Mouse (Mus musculus): ENCODE measurements around the gene Hcn2.

- TF ChIP-seq CTCF (IDR thresholded peaks at IDR 0.05; ENCODE audit: low read depth, low read length) = no peak
- no peak for TF ChIP-seq POLR2A (IDR thresholded peaks at IDR 0.05; ENCODE audit: extremely low read depth, insufficient read depth, low read length)
Observed at GRCm38 (mm10) chr10:79689178-79689577, 27.3 kb upstream of the Hcn2 start.

Measured in liver, adult 2 months (tissue).